In genomic region chr13:43800136-43800535, GRCm38 (mm10) we compare ENCODE assay signal across 25 mouse cellular contexts. TPM values are rescaled to one million over a fixed set of nuclear protein-coding genes. Genes with fewer than 3 reads are reported as not detected.
DNase-seq lines count a peak whose midpoint lies in the region; ATAC-seq lines count a peak whose summit lies in the region.
"Had no signal": no experiment of that assay in that cellular context is flagged by ENCODE, and none has a peak within 500 bp of the region (broad histone marks: within the 10 kb centered on the region; RNA-seq: fewer than 3 reads in every experiment).

No protein-coding gene starts in this region.

- no peak overlapping the region for H3K4me3 ChIP-seq in midbrain, embryonic 11.5 days (ENCODE audit: low read depth, low read length)
- no peak overlapping the region for H3K4me3 ChIP-seq in midbrain, embryonic 14.5 days (replicated peaks; ENCODE audit: low read depth, low read length)
- H3K4me3 ChIP-seq: heart, embryonic 12.5 days; heart, embryonic 15.5 days; hindbrain, embryonic 10.5 days; hindbrain, embryonic 13.5 days; intestine, embryonic 15.5 days had no signal

- no peak for DNase-seq in cerebellum, postnatal 14 days
- DNase-seq in midbrain, embryonic 11.5 days (ENCODE audit: low spot score, missing footprints), result peak; percentile 10
- no peak for DNase-seq in midbrain, embryonic 14.5 days
- peak; percentile 69 for DNase-seq in cerebellum, adult 9-10 months
- peak; percentile 43 to 46 for DNase-seq in cerebellum, postnatal 36 days
- no peak for DNase-seq in adrenal gland, postnatal 25 days
- DNase-seq: adrenal gland, adult 8-10 months; adrenal gland, postnatal 36 days; forebrain, postnatal 0 days; gastrocnemius, postnatal 25 days; heart, adult 18-20 months; heart, postnatal 10 days; heart, postnatal 36 days; kidney, adult 11 months; kidney, adult 8-10 months had no signal

- H3K9me3 ChIP-seq in midbrain, embryonic 11.5 days (ENCODE audit: control insufficient read depth, low read length), result no peaks in the 10 kb centered on the region; the same call in none of the 2 replicates
- no peaks in the 10 kb centered on the region for H3K9me3 ChIP-seq in midbrain, embryonic 14.5 days (ENCODE audit: control insufficient read depth, low read length)
- H3K9me3 ChIP-seq: heart, embryonic 12.5 days; heart, embryonic 15.5 days; hindbrain, embryonic 10.5 days; hindbrain, embryonic 13.5 days; intestine, embryonic 15.5 days had no signal

- H3K36me3 ChIP-seq in midbrain, embryonic 11.5 days (ENCODE audit: control insufficient read depth, insufficient read depth, low read length), result no peaks in the 10 kb centered on the region
- no peaks in the 10 kb centered on the region for H3K36me3 ChIP-seq in midbrain, embryonic 14.5 days (ENCODE audit: control insufficient read depth, insufficient read depth, low read length)
- H3K36me3 ChIP-seq: heart, embryonic 12.5 days; heart, embryonic 15.5 days; hindbrain, embryonic 10.5 days; intestine, embryonic 15.5 days had no signal

- ATAC-seq in cerebellum, adult (ENCODE audit: insufficient number of reproducible peaks, low FRiP score, low TSS enrichment), result peak; percentile 91
- no peak for ATAC-seq in midbrain, embryonic 11.5 days (ENCODE audit: low FRiP score)
- ATAC-seq in midbrain, embryonic 14.5 days (ENCODE audit: low FRiP score, low TSS enrichment), result no peak
- no peak for ATAC-seq in erythroid progenitor cell, adult 5-6 weeks (replicated peaks; ENCODE audit: low FRiP score, poor library complexity, severe bottlenecking)
- ATAC-seq: activated CD4-positive, CD25-positive, alpha-beta regulatory T cell, adult 4 months; forebrain, embryonic 14.5 days; forebrain, postnatal 0 days; hindbrain, embryonic 16.5 days; intestine, embryonic 15.5 days had no signal

- no peak overlapping the region for H3K4me2 ChIP-seq in midbrain, embryonic 11.5 days
- no peak overlapping the region for H3K4me2 ChIP-seq in midbrain, embryonic 14.5 days (ENCODE audit: low read length)
- H3K4me2 ChIP-seq: heart, embryonic 12.5 days; heart, embryonic 15.5 days; hindbrain, embryonic 13.5 days; intestine, embryonic 15.5 days had no signal

- H3K4me1 ChIP-seq in midbrain, embryonic 11.5 days (ENCODE audit: control insufficient read depth, insufficient read depth, low read length), result no peaks in the 10 kb centered on the region
- no peaks in the 10 kb centered on the region for H3K4me1 ChIP-seq in midbrain, embryonic 14.5 days (ENCODE audit: control insufficient read depth, insufficient read depth, low read length)
- H3K4me1 ChIP-seq: intestine, embryonic 15.5 days had no signal

- no peak overlapping the region for H3K9ac ChIP-seq in midbrain, embryonic 11.5 days (ENCODE audit: low read length)
- no peak overlapping the region for H3K9ac ChIP-seq in midbrain, embryonic 14.5 days (replicated peaks; ENCODE audit: low read length)
- H3K9ac ChIP-seq: forebrain, postnatal 0 days; heart, embryonic 12.5 days; heart, embryonic 15.5 days; hindbrain, embryonic 13.5 days; intestine, embryonic 15.5 days had no signal

- no peak overlapping the region for H3K27ac ChIP-seq in midbrain, embryonic 11.5 days (ENCODE audit: low read depth, low read length)
- H3K27ac ChIP-seq in midbrain, embryonic 14.5 days (replicated peaks; ENCODE audit: low read depth, low read length), result no peak overlapping the region
- H3K27ac ChIP-seq: heart, embryonic 15.5 days; hindbrain, embryonic 10.5 days; hindbrain, embryonic 13.5 days; intestine, embryonic 15.5 days had no signal

- H3K27me3 ChIP-seq in midbrain, embryonic 11.5 days (ENCODE audit: control insufficient read depth, insufficient read depth, low read length), result no peaks in the 10 kb centered on the region
- no peaks in the 10 kb centered on the region for H3K27me3 ChIP-seq in midbrain, embryonic 14.5 days (ENCODE audit: control insufficient read depth, insufficient read depth, low read length)
- H3K27me3 ChIP-seq: heart, embryonic 12.5 days; heart, embryonic 15.5 days; hindbrain, embryonic 13.5 days; intestine, embryonic 15.5 days had no signal

RNA-seq across cellular contexts. Expression of gene Cd83, which starts 15.6 kb away (rescaled TPM):
- polyA plus RNA-seq in midbrain, embryonic 11.5 days (2014; fragmentation: Nextera tagmentation; extraction: Ambion mirVana), result 6.0 and 7.1 TPM in 2 replicates
- polyA plus RNA-seq in midbrain, embryonic 14.5 days (2014; fragmentation: Nextera tagmentation; extraction: Ambion mirVana), result 17.4 and 18.4 TPM in 2 replicates
- total RNA-seq in adrenal gland, postnatal 25 days (2021), result 1.9 and 2.9 TPM in 2 replicates
- 4.2 TPM in 1 of 2 replicates, not detected in the other for total RNA-seq in erythroid progenitor cell, adult 5-6 weeks (2015; ENCODE audit: low replicate concordance)
- total RNA-seq in erythroid progenitor cell, adult 5-6 weeks (2017; ENCODE audit: low replicate concordance), result 1.4 and 3.1 TPM in 2 replicates

Comparison
In these comparisons a context has a peak if more than half of its experiments do, and no peak if none do; other contexts are left out.
1. DNase-seq: peak in midbrain, embryonic 11.5 days (single experiment), cerebellum, adult 9-10 months (single experiment) and cerebellum, postnatal 36 days (2 of 2); none in cerebellum, postnatal 14 days (0 of 2), midbrain, embryonic 14.5 days (single experiment) and adrenal gland, postnatal 25 days (single experiment).